Mouse (Mus musculus): ENCODE data around the gene Tuba3a.
"Not testable (repeated sequence)": the region's sequence is repeated elsewhere in the genome, so short reads cannot be mapped to it uniquely, and the experiment has no call there.

The Tuba3a gene

GRCm38 (mm10) chr6:125267469-125267868 is 18.4 kb downstream of the Tuba3a start:
- DNase-seq (ENCODE audit: extremely low spot score, low read depth, low spot score) = no peak

- DNase-seq (ENCODE audit: extremely low spot score, low read depth, low spot score) = not testable (repeated sequence)
Measured at GRCm38 (mm10) chr6:125266600-125266999, 19.2 kb downstream of the Tuba3a start.

- DNase-seq (ENCODE audit: extremely low spot score, low read depth, low spot score) = no peak
Measured at GRCm38 (mm10) chr6:125266091-125266490, 19.8 kb downstream of the Tuba3a start.

GRCm38 (mm10) chr6:125265239-125265638 is 20.6 kb downstream of the Tuba3a start:
- DNase-seq (ENCODE audit: extremely low spot score, low read depth, low spot score) = no peak

- DNase-seq (ENCODE audit: extremely low spot score, low read depth, low spot score) = no peak
Measured at GRCm38 (mm10) chr6:125264219-125264618, 21.6 kb downstream of the Tuba3a start.

- no peak for DNase-seq (ENCODE audit: extremely low spot score, low read depth, low spot score)
Measured at GRCm38 (mm10) chr6:125260006-125260555, 25.8 kb downstream of the Tuba3a start.

- no peak for DNase-seq (ENCODE audit: extremely low spot score, low read depth, low spot score)
Measured at GRCm38 (mm10) chr6:125256222-125256966, 29.4 kb downstream of the Tuba3a start.

- DNase-seq (ENCODE audit: extremely low spot score, low read depth, low spot score) = no peak
Measured at GRCm38 (mm10) chr6:125255516-125256044, 30.3 kb downstream of the Tuba3a start.

- DNase-seq (ENCODE audit: extremely low spot score, low read depth, low spot score) = no peak
Measured at GRCm38 (mm10) chr6:125253863-125254715, 31.8 kb downstream of the Tuba3a start.

- no peak for DNase-seq (ENCODE audit: extremely low spot score, low read depth, low spot score)
Measured at GRCm38 (mm10) chr6:125252711-125253110, 33.1 kb downstream of the Tuba3a start.

- no peak for DNase-seq (ENCODE audit: extremely low spot score, low read depth, low spot score)
Measured at GRCm38 (mm10) chr6:125252285-125252684, 33.6 kb downstream of the Tuba3a start.

- no peak for DNase-seq (ENCODE audit: extremely low spot score, low read depth, low spot score)
Measured at GRCm38 (mm10) chr6:125244551-125244950, 41.3 kb downstream of the Tuba3a start.

- DNase-seq (ENCODE audit: extremely low spot score, low read depth, low spot score) = no peak
Measured at GRCm38 (mm10) chr6:125241566-125241965, 44.3 kb downstream of the Tuba3a start.

- DNase-seq (ENCODE audit: extremely low spot score, low read depth, low spot score) = no peak
Measured at GRCm38 (mm10) chr6:125240617-125241016, 45.2 kb downstream of the Tuba3a start.

GRCm38 (mm10) chr6:125239547-125239946 is 46.3 kb downstream of the Tuba3a start:
- no peak for DNase-seq (ENCODE audit: extremely low spot score, low read depth, low spot score)

GRCm38 (mm10) chr6:125238396-125238795 is 47.4 kb downstream of the Tuba3a start:
- DNase-seq (ENCODE audit: extremely low spot score, low read depth, low spot score) = no peak

GRCm38 (mm10) chr6:125237421-125237820 is 48.4 kb downstream of the Tuba3a start:
- no peak for DNase-seq (ENCODE audit: extremely low spot score, low read depth, low spot score)

GRCm38 (mm10) chr6:125236782-125237181 is 49.1 kb downstream of the Tuba3a start, which contains the start of gene Cd27:
TSS of gene Cd27 (minus strand) at chr6:125237010.
- DNase-seq (ENCODE audit: extremely low spot score, low read depth, low spot score) = no peak

GRCm38 (mm10) chr6:125236341-125236740 is 49.5 kb downstream of the Tuba3a start:
- DNase-seq (ENCODE audit: extremely low spot score, low read depth, low spot score) = no peak

- DNase-seq (ENCODE audit: extremely low spot score, low read depth, low spot score) = no peak
Measured at GRCm38 (mm10) chr6:125234520-125234828, 51.4 kb downstream of the Tuba3a start.

GRCm38 (mm10) chr6:125233816-125234519 is 51.9 kb downstream of the Tuba3a start:
- DNase-seq (ENCODE audit: extremely low spot score, low read depth, low spot score) = no peak
